Mouse (Mus musculus) spleen, adult 2 months (tissue): ENCODE measurements at regions not wholly inside any gene's neighbourhood (a gene's known extent, or its start where the extent isn't known, plus 50 kb on each side); places are given as distances from the start of the nearest gene placed in this dataset.
"Not testable (repeated sequence)": the region's sequence is repeated elsewhere in the genome, so short reads cannot be mapped to it uniquely, and the experiment has no call there.

Source experiments
- DNase-seq, 2 experiments: peaks; one replicate each; pipeline versions ENCODE4 v3.0.0 to v3.0.0-alpha.2; 2012 to 2021; ENCODE audit warnings: low spot score in 2 of 2, low read depth in 1 of 2
- H3K27ac ChIP-seq: fragments of 200-500 bp; 2 replicates; pipeline ENCODE4 v1.5.1; 2012; ENCODE audit warnings: low read length, inconsistent platforms; ENCODE audit not compliant: insufficient read depth
- H3K27me3 ChIP-seq: fragments of 200-500 bp; 2 replicates; pipeline ENCODE4 v1.6.1; 2012; ENCODE audit warnings: mild to moderate bottlenecking, moderate library complexity, low read length, inconsistent platforms; ENCODE audit not compliant: control insufficient read depth, insufficient read depth
- H3K36me3 ChIP-seq: fragments of 200-500 bp; 2 replicates; pipeline ENCODE4 v1.6.1; 2012; ENCODE audit warnings: mild to moderate bottlenecking, low read length, inconsistent platforms; ENCODE audit not compliant: control insufficient read depth, insufficient read depth
- H3K4me1 ChIP-seq: fragments of 200-500 bp; 2 replicates; pipeline ENCODE4 v1.6.1; 2011; ENCODE audit warnings: inconsistent platforms; ENCODE audit not compliant: control insufficient read depth, insufficient read depth, insufficient read length
- H3K4me3 ChIP-seq: fragments of 200-500 bp; 2 replicates; pipeline ENCODE4 v1.5.1; 2011; ENCODE audit warnings: mild to moderate bottlenecking, inconsistent platforms; ENCODE audit not compliant: insufficient read depth, insufficient read length; ENCODE audit errors: extremely low read depth
- CTCF ChIP-seq: fragments of 200-500 bp; IDR thresholded peaks from 2 replicates; pipeline ENCODE4 v1.5.1; 2011; ENCODE audit warnings: mild to moderate bottlenecking, inconsistent platforms; ENCODE audit not compliant: insufficient read depth, insufficient read length, insufficient replicate concordance; ENCODE audit errors: extremely low read depth
- POLR2A ChIP-seq: fragments of 200-500 bp; IDR thresholded peaks from 2 replicates; pipeline ENCODE4 v1.6.1; 2011; ENCODE audit warnings: low read depth, low read length, inconsistent platforms
- WGBS: fragments of 180-500 bp; shearing (Covaris S2); methylation state at CpG from one replicate; pipeline ENCODE4 v1.1.7; 2018; 5-methylcytosine and 5-hydroxymethylcytosine counted together

GRCm38 (mm10) chr17:50415331-50416005 is 93.7 kb upstream of the Plcl2 start:
- peak in 1 of 2 experiments; percentile 40 for DNase-seq
- TF ChIP-seq POLR2A (no peak), CTCF (no peak)
- Histone ChIP-seq H3K4me1 (peaks cover 12% of the 10 kb centered on the region; the same call in 1 of the 2 replicates), H3K36me3 (no peaks in the 10 kb centered on the region), H3K27ac (peak overlapping the region; percentile 74; the same call in 1 of the 2 replicates), H3K27me3 (no peaks in the 10 kb centered on the region), H3K4me3 (no peak overlapping the region)
- WGBS, result 38% methylated on average over 2 of the region's 2 CpGs

- TF ChIP-seq POLR2A (no peak), CTCF (no peak)
- H3K27me3 ChIP-seq, result no peaks in the 10 kb centered on the region
- H3K4me1 ChIP-seq, result peaks cover 12% of the 10 kb centered on the region; the same call in 1 of the 2 replicates
- no peaks in the 10 kb centered on the region for H3K36me3 ChIP-seq
- H3K4me3 ChIP-seq, result no peak overlapping the region
- 8% methylated on average over 1 of the region's 1 CpGs for WGBS
- DNase-seq, result peak in 1 of 2 experiments; percentile 11
- peak overlapping the region; percentile 74; the same call in 1 of the 2 replicates for H3K27ac ChIP-seq
Observed at GRCm38 (mm10) chr17:50416119-50416518, 93.1 kb upstream of the Plcl2 start.

- TF ChIP-seq CTCF (no peak), POLR2A (no peak)
- Histone ChIP-seq H3K4me3 (no peak overlapping the region), H3K27ac (no peak overlapping the region), H3K4me1 (peaks cover 12% of the 10 kb centered on the region; the same call in 1 of the 2 replicates), H3K27me3 (no peaks in the 10 kb centered on the region), H3K36me3 (no peaks in the 10 kb centered on the region)
- WGBS, result 85% methylated on average over 3 of the region's 3 CpGs
- no peak for DNase-seq
Observed at GRCm38 (mm10) chr17:50416538-50417113, 92.6 kb upstream of the Plcl2 start.

- no peak for TF ChIP-seq POLR2A
- peak; percentile 24; the same call in 1 of the 2 replicates for TF ChIP-seq CTCF
- Histone ChIP-seq H3K36me3 (no peaks in the 10 kb centered on the region), H3K4me1 (peaks cover 12% of the 10 kb centered on the region; the same call in 1 of the 2 replicates), H3K27me3 (no peaks in the 10 kb centered on the region), H3K4me3 (no peak overlapping the region), H3K27ac (no peak overlapping the region)
- peak; percentile 44 to 46 for DNase-seq
- WGBS, result 63% methylated on average over 3 of the region's 3 CpGs
Observed at GRCm38 (mm10) chr17:50418863-50419383, 90.3 kb upstream of the Plcl2 start.

GRCm38 (mm10) chr17:50419551-50419950 is 89.7 kb upstream of the Plcl2 start:
- not testable (repeated sequence) for H3K27ac ChIP-seq, H3K27me3 ChIP-seq, H3K36me3 ChIP-seq, DNase-seq, H3K4me3 ChIP-seq
- H3K4me1 ChIP-seq, result peaks cover 11% of the 10 kb centered on the region; the same call in 1 of the 2 replicates

GRCm38 (mm10) chr17:50419966-50420365 is 89.2 kb upstream of the Plcl2 start:
- peak in 1 of 2 experiments; percentile 15 for DNase-seq
- H3K27ac ChIP-seq, result no peak overlapping the region
- TF ChIP-seq POLR2A, result no peak
- TF ChIP-seq CTCF, result no peak
- 88% methylated on average over 9 of the region's 12 CpGs for WGBS
- peaks cover 7% of the 10 kb centered on the region; the same call in 1 of the 2 replicates for H3K4me1 ChIP-seq
- no peaks in the 10 kb centered on the region for H3K36me3 ChIP-seq
- H3K27me3 ChIP-seq, result no peaks in the 10 kb centered on the region
- H3K4me3 ChIP-seq, result no peak overlapping the region

- WGBS, result 95% methylated on average over 6 of the region's 6 CpGs
- Histone ChIP-seq H3K4me3 (no peak overlapping the region), H3K36me3 (no peaks in the 10 kb centered on the region), H3K27ac (no peak overlapping the region), H3K27me3 (no peaks in the 10 kb centered on the region), H3K4me1 (peaks cover 2% of the 10 kb centered on the region; the same call in 1 of the 2 replicates)
- no peak for TF ChIP-seq CTCF
- no peak for DNase-seq
Observed at GRCm38 (mm10) chr17:50420690-50421089, 88.5 kb upstream of the Plcl2 start.
